Mouse (Mus musculus) embryonic facial prominence, embryonic 11.5 days (tissue): ENCODE data around the gene Pigc. TPM values are rescaled to one million over a fixed set of nuclear protein-coding genes. Genes with fewer than 3 reads are reported as not detected.

Experiments used
- ATAC-seq: fragments of 200-750 bp; cut with Nextera tagmentation; replicated peaks from 2 replicates; pipeline ENCODE4 v1.8.0; 2017; ENCODE audit warnings: low read depth; ENCODE audit not compliant: insufficient number of reproducible peaks, low FRiP score, low TSS enrichment
- DNase-seq: peaks from one replicate; pipeline ENCODE4 v3.0.0-alpha.2; 2015; ENCODE audit warnings: low spot score
- H3K27ac ChIP-seq: fragments of 300-500 bp; sonication (generic); replicated peaks from 2 replicates; pipeline ENCODE4 v1.5.1; 2014; ENCODE audit warnings: mild to moderate bottlenecking, low read depth, low read length, control low read depth
- H3K27me3 ChIP-seq: fragments of 300-500 bp; sonication (generic); 2 replicates; pipeline ENCODE4 v1.6.1; 2014; ENCODE audit warnings: mild to moderate bottlenecking, low read length, moderate library complexity, mixed read lengths; ENCODE audit not compliant: control insufficient read depth, insufficient read depth
- H3K36me3 ChIP-seq: fragments of 300-500 bp; sonication (generic); replicated peaks from 2 replicates; pipeline ENCODE4 v1.6.1; 2014; ENCODE audit warnings: low read depth, mild to moderate bottlenecking, low read length, moderate library complexity, mixed read lengths; ENCODE audit not compliant: control insufficient read depth, insufficient read depth
- H3K4me1 ChIP-seq: fragments of 300-500 bp; sonication (generic); 2 replicates; pipeline ENCODE4 v1.6.1; 2014; ENCODE audit warnings: low read length, mixed read lengths; ENCODE audit not compliant: control insufficient read depth, insufficient read depth
- H3K4me2 ChIP-seq: fragments of 300-500 bp; sonication (generic); 2 replicates; pipeline ENCODE4 v1.6.1; 2014; ENCODE audit warnings: low read depth, mild to moderate bottlenecking, control low read depth, low read length, moderate library complexity
- H3K4me3 ChIP-seq: fragments of 300-500 bp; sonication (generic); 2 replicates; pipeline ENCODE4 v1.5.1; 2014; ENCODE audit warnings: low read depth, low read length, control low read depth
- H3K9ac ChIP-seq: fragments of 300-500 bp; sonication (generic); replicated peaks from 2 replicates; pipeline ENCODE4 v1.6.1; 2014; ENCODE audit warnings: mild to moderate bottlenecking, control low read depth, low read length
- H3K9me3 ChIP-seq: fragments of 300-500 bp; sonication (generic); replicated peaks from 2 replicates; pipeline ENCODE4 v1.6.1; 2016; ENCODE audit warnings: mild to moderate bottlenecking, low read length, inconsistent platforms, mixed read lengths; ENCODE audit not compliant: control insufficient read depth
- WGBS: fragments of 180-500 bp; shearing (Covaris S2); extraction: QIAGEN DNeasy Blood & Tissue Kit; methylation state at CpG from one replicate; pipeline ENCODE4 v1.1.7; 2014; 5-methylcytosine and 5-hydroxymethylcytosine counted together
- polyA plus RNA-seq: library from polyadenylated mRNA; unstranded; fragments of >200 nt; fragmentation: Nextera tagmentation; extraction: Ambion mirVana; gene quantifications from 2 replicates; pipeline ENCODE4 v1.2.1, GENCODE M21; 2014

Gene Pigc
- polyA plus RNA-seq, 1 experiment from 2014 or later = 41.4 TPM

GRCm38 (mm10) chr1:161931313-161931712, 37.7 kb upstream of the Pigc start:
- no peak for ATAC-seq
- WGBS = 81% methylated on average over 4 of the region's 4 CpGs
- no peak overlapping the region for H3K27ac ChIP-seq

GRCm38 (mm10) chr1:161931817-161932216, 37.2 kb upstream of the Pigc start:
- Histone ChIP-seq H3K4me1 (no peaks in the 10 kb centered on the region), H3K9ac (no peak overlapping the region), H3K36me3 (no peaks in the 10 kb centered on the region), H3K4me2 (no peak overlapping the region), H3K4me3 (no peak overlapping the region), H3K9me3 (no peaks in the 10 kb centered on the region), H3K27ac (no peak overlapping the region), H3K27me3 (no peaks in the 10 kb centered on the region)
- 85% methylated on average over 10 of the region's 10 CpGs for WGBS
- no peak for ATAC-seq
- no peak for DNase-seq

More at GRCm38 (mm10) chr1:161931313-161931712, 37.7 kb upstream of the Pigc start:
- Histone ChIP-seq H3K9ac (no peak overlapping the region), H3K4me3 (no peak overlapping the region), H3K9me3 (no peaks in the 10 kb centered on the region), H3K36me3 (no peaks in the 10 kb centered on the region), H3K4me2 (no peak overlapping the region), H3K27me3 (no peaks in the 10 kb centered on the region), H3K4me1 (no peaks in the 10 kb centered on the region)
- DNase-seq = no peak

GRCm38 (mm10) chr1:161932286-161932685, 36.7 kb upstream of the Pigc start:
- ATAC-seq (no peak), DNase-seq (no peak)
- no peak overlapping the region for H3K27ac ChIP-seq
- H3K9me3 ChIP-seq = no peaks in the 10 kb centered on the region
- H3K4me2 ChIP-seq = no peak overlapping the region
- 83% methylated on average over 4 of the region's 4 CpGs for WGBS
- no peak overlapping the region for H3K4me3 ChIP-seq
- H3K9ac ChIP-seq = no peak overlapping the region
- H3K4me1 ChIP-seq = no peaks in the 10 kb centered on the region
- no peaks in the 10 kb centered on the region for H3K36me3 ChIP-seq
- H3K27me3 ChIP-seq = no peaks in the 10 kb centered on the region

- no peak for ATAC-seq
- no peaks in the 10 kb centered on the region for H3K36me3 ChIP-seq
- H3K9me3 ChIP-seq = no peaks in the 10 kb centered on the region
- 100% methylated on average over 2 of the region's 2 CpGs for WGBS
- no peaks in the 10 kb centered on the region for H3K27me3 ChIP-seq
- no peak overlapping the region for H3K9ac ChIP-seq
- no peak overlapping the region for H3K4me3 ChIP-seq
- no peak overlapping the region for H3K27ac ChIP-seq
- DNase-seq = no peak
- H3K4me2 ChIP-seq = no peak overlapping the region
- H3K4me1 ChIP-seq = no peaks in the 10 kb centered on the region
Measured at GRCm38 (mm10) chr1:161942082-161942481, 26.9 kb upstream of the Pigc start.

- DNase-seq = no peak
- no peak for ATAC-seq
- H3K9ac ChIP-seq = no peak overlapping the region
- no peak overlapping the region for H3K4me2 ChIP-seq
- H3K9me3 ChIP-seq = no peaks in the 10 kb centered on the region
- H3K4me3 ChIP-seq = no peak overlapping the region
- H3K4me1 ChIP-seq = no peaks in the 10 kb centered on the region
- no peaks in the 10 kb centered on the region for H3K36me3 ChIP-seq
- H3K27me3 ChIP-seq = no peaks in the 10 kb centered on the region
- H3K27ac ChIP-seq = no peak overlapping the region
- WGBS = 82% methylated on average over 5 of the region's 5 CpGs
Measured at GRCm38 (mm10) chr1:161951009-161951779, 17.8 kb upstream of the Pigc start.

- Histone ChIP-seq H3K27ac (no peak overlapping the region), H3K4me1 (no peaks in the 10 kb centered on the region), H3K4me2 (no peak overlapping the region), H3K4me3 (no peak overlapping the region), H3K36me3 (no peaks in the 10 kb centered on the region), H3K9me3 (no peaks in the 10 kb centered on the region), H3K9ac (no peak overlapping the region), H3K27me3 (no peaks in the 10 kb centered on the region)
- WGBS = 59% methylated on average over 1 of the region's 1 CpGs
- no peak for ATAC-seq
- no peak for DNase-seq
Measured at GRCm38 (mm10) chr1:161952599-161952998, 16.4 kb upstream of the Pigc start.

- no peak overlapping the region for H3K9ac ChIP-seq
- H3K4me2 ChIP-seq = no peak overlapping the region
- no peak overlapping the region for H3K4me3 ChIP-seq
- H3K27ac ChIP-seq = no peak overlapping the region
- no peaks in the 10 kb centered on the region for H3K27me3 ChIP-seq
- no peaks in the 10 kb centered on the region for H3K4me1 ChIP-seq
- no peaks in the 10 kb centered on the region for H3K9me3 ChIP-seq
- no peak for DNase-seq
- ATAC-seq = no peak
- no peaks in the 10 kb centered on the region for H3K36me3 ChIP-seq
- 62% methylated on average over 5 of the region's 5 CpGs for WGBS
Measured at GRCm38 (mm10) chr1:161955846-161956245, 13.1 kb upstream of the Pigc start.

GRCm38 (mm10) chr1:161957964-161958950, 10.7 kb upstream of the Pigc start:
- DNase-seq = no peak
- ATAC-seq = no peak
- H3K27ac ChIP-seq = no peak overlapping the region
- no peaks in the 10 kb centered on the region for H3K4me1 ChIP-seq
- H3K36me3 ChIP-seq = no peaks in the 10 kb centered on the region
- no peak overlapping the region for H3K9ac ChIP-seq
- no peak overlapping the region for H3K4me2 ChIP-seq
- no peaks in the 10 kb centered on the region for H3K9me3 ChIP-seq
- no peak overlapping the region for H3K4me3 ChIP-seq
- WGBS = 79% methylated on average over 19 of the region's 19 CpGs
- H3K27me3 ChIP-seq = no peaks in the 10 kb centered on the region
